In the genomic region with DNA sequence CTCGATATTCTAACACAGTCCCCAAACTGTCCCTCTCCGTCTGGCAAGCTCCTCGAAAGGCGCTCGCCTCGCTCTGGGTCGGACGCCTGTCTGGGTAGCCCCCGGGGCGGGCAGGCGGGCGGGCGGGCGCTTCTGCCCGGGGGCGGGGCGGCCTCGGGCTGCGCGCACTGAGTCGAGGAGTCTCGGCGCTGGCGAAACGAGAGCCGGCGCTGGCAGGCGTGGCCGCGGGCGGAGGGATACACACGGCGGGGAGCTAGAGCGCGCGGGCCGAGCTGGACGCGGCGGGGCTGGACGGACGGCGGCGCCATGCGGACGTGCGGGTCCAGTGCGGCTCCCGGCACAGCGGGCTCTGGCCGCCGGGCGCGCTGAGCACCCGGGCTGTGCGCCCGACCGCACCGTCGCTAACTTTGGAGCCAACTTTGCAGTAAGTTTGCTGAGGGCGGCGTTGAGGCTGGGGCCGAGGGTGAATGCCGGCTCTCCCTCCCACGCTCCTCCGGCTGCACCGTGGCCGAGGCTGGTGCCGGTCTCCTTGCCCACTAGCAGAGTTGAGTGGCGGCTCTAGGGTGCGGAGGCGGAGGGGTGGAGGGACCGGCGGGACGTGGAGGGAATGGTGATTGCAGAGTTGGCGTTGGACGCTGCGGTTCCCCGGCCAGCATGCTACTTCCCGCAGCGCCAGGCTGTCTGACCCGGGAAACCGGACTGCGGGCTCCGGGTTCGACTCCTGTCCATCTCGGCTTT, we compare ENCODE assay signal across 8 mouse cellular contexts. TPM values are rescaled to one million over a fixed set of nuclear protein-coding genes. Genes with fewer than 3 reads are reported as not detected.
DNase-seq lines count a peak whose midpoint lies in the region; ATAC-seq and TF ChIP-seq lines count a peak whose summit lies in the region.

No protein-coding gene starts in this region.

- H3K36me3 ChIP-seq in heart, embryonic 11.5 days (ENCODE audit: control insufficient read depth, insufficient read depth, low read length) = peaks cover 4% of the 10 kb centered on the region
- no peaks in the 10 kb centered on the region for H3K36me3 ChIP-seq in kidney, embryonic 14.5 days (ENCODE audit: control insufficient read depth, insufficient read depth, low read length)
- peaks cover 13% of the 10 kb centered on the region for H3K36me3 ChIP-seq in limb, embryonic 12.5 days
- no peaks in the 10 kb centered on the region for H3K36me3 ChIP-seq in midbrain, embryonic 12.5 days

- H3K27me3 ChIP-seq in heart, embryonic 11.5 days (ENCODE audit: control insufficient read depth, insufficient read depth, low read length) = no peaks in the 10 kb centered on the region
- no peaks in the 10 kb centered on the region for H3K27me3 ChIP-seq in kidney, embryonic 14.5 days (ENCODE audit: control insufficient read depth, insufficient read depth, low read length)
- H3K27me3 ChIP-seq in limb, embryonic 12.5 days = peaks cover 7% of the 10 kb centered on the region
- no peaks in the 10 kb centered on the region for H3K27me3 ChIP-seq in midbrain, embryonic 12.5 days

- peak; percentile 72 for TF ChIP-seq POLR2A in embryonic fibroblast, embryonic 13.5 days (IDR thresholded peaks at IDR 0.05; ENCODE audit: low read depth, low read length)

- H3K27ac ChIP-seq in embryonic fibroblast, embryonic 13.5 days (ENCODE audit: insufficient read depth, low read length) = peak overlapping the region; percentile 99
- peak overlapping the region; percentile 83 for H3K27ac ChIP-seq in heart, embryonic 11.5 days (ENCODE audit: low read depth, low read length)
- H3K27ac ChIP-seq in kidney, embryonic 14.5 days (ENCODE audit: low read depth, low read length) = peak overlapping the region; percentile 87
- H3K27ac ChIP-seq in limb, embryonic 12.5 days = peak overlapping the region; percentile 95
- H3K27ac ChIP-seq in midbrain, embryonic 12.5 days (replicated peaks) = peak overlapping the region; percentile 89

- WGBS in heart, embryonic 11.5 days (ENCODE audit: insufficient replicate concordance) = under 1% methylated on average over 86 of the region's 87 CpGs
- WGBS in kidney, embryonic 14.5 days = under 1% methylated on average over 82 of the region's 87 CpGs
- under 1% methylated on average over 86 of the region's 87 CpGs for WGBS in limb, embryonic 12.5 days
- WGBS in midbrain, embryonic 12.5 days = under 1% methylated on average over 83 of the region's 87 CpGs

- DNase-seq in brain, adult 2 months (ENCODE audit: low read depth, low spot score) = peak; percentile 97
- DNase-seq in spleen, postnatal 36 days (ENCODE audit: low spot score in 2 of 2) = peak; percentile 11 to 20

- H3K4me2 ChIP-seq in heart, embryonic 11.5 days = peak overlapping the region; percentile 83
- peak overlapping the region; percentile 80 for H3K4me2 ChIP-seq in kidney, embryonic 14.5 days (replicated peaks; ENCODE audit: low read depth, low read length)
- H3K4me2 ChIP-seq in limb, embryonic 12.5 days = peak overlapping the region; percentile 70
- peak overlapping the region; percentile 87 for H3K4me2 ChIP-seq in midbrain, embryonic 12.5 days (replicated peaks)

- H3K4me1 ChIP-seq in embryonic fibroblast, embryonic 13.5 days (ENCODE audit: control insufficient read depth, insufficient read depth, low read length) = peaks cover 8% of the 10 kb centered on the region; the same call in 1 of the 2 replicates
- peaks cover 4% of the 10 kb centered on the region for H3K4me1 ChIP-seq in heart, embryonic 11.5 days (ENCODE audit: control insufficient read depth, insufficient read depth, low read length)
- peaks cover 12% of the 10 kb centered on the region for H3K4me1 ChIP-seq in kidney, embryonic 14.5 days (ENCODE audit: control insufficient read depth, insufficient read depth, low read length)
- H3K4me1 ChIP-seq in limb, embryonic 12.5 days (replicated peaks) = peaks cover 23% of the 10 kb centered on the region
- peaks cover 16% of the 10 kb centered on the region for H3K4me1 ChIP-seq in midbrain, embryonic 12.5 days

- no peak for TF ChIP-seq CTCF in embryonic fibroblast, embryonic 13.5 days (IDR thresholded peaks at IDR 0.05; ENCODE audit: borderline replicate concordance, insufficient read depth, low read length)

- peak; percentile 76 for ATAC-seq in heart, embryonic 11.5 days (replicated peaks; ENCODE audit: insufficient number of reproducible peaks, low FRiP score, low TSS enrichment)
- ATAC-seq in kidney, embryonic 14.5 days (ENCODE audit: low FRiP score, low TSS enrichment) = peak; percentile 81
- ATAC-seq in limb, embryonic 12.5 days (ENCODE audit: insufficient number of reproducible peaks, insufficient read depth, low FRiP score, low TSS enrichment, low read depth) = peak; percentile 76
- ATAC-seq in midbrain, embryonic 12.5 days (ENCODE audit: low FRiP score, low read depth) = peak; percentile 86
- no peak for ATAC-seq in monocyte, adult 5-6 weeks (replicated peaks; ENCODE audit: insufficient number of reproducible peaks, low FRiP score, low TSS enrichment, poor library complexity, severe bottlenecking)

- H3K4me3 ChIP-seq in embryonic fibroblast, embryonic 13.5 days (ENCODE audit: insufficient read depth, low read length) = peak overlapping the region; percentile 75
- H3K4me3 ChIP-seq in heart, embryonic 11.5 days (ENCODE audit: low read depth, low read length) = peak overlapping the region; percentile 72
- peak overlapping the region; percentile 81 for H3K4me3 ChIP-seq in kidney, embryonic 14.5 days (ENCODE audit: low read length)
- peak overlapping the region; percentile 78 for H3K4me3 ChIP-seq in limb, embryonic 12.5 days (replicated peaks)
- H3K4me3 ChIP-seq in midbrain, embryonic 12.5 days = peak overlapping the region; percentile 64

- peak overlapping the region; percentile 84 for H3K9ac ChIP-seq in heart, embryonic 11.5 days (ENCODE audit: low read depth, low read length)
- H3K9ac ChIP-seq in kidney, embryonic 14.5 days (ENCODE audit: low read depth, low read length) = peak overlapping the region; percentile 79
- peak overlapping the region; percentile 82 for H3K9ac ChIP-seq in limb, embryonic 12.5 days (replicated peaks)
- peak overlapping the region; percentile 74 for H3K9ac ChIP-seq in midbrain, embryonic 12.5 days (replicated peaks)

- H3K9me3 ChIP-seq in heart, embryonic 11.5 days (replicated peaks; ENCODE audit: control insufficient read depth, low read length) = no peaks in the 10 kb centered on the region
- no peaks in the 10 kb centered on the region for H3K9me3 ChIP-seq in kidney, embryonic 14.5 days (ENCODE audit: control insufficient read depth, low read length)
- H3K9me3 ChIP-seq in limb, embryonic 12.5 days = no peaks in the 10 kb centered on the region
- H3K9me3 ChIP-seq in midbrain, embryonic 12.5 days = no peaks in the 10 kb centered on the region

RNA-seq across cellular contexts. Expression of gene Fat1, which starts 2.8 kb away (rescaled TPM):
- 245 and 297 TPM in 2 replicates for polyA plus RNA-seq in embryonic fibroblast, embryonic 13.5 days (2011; ENCODE audit: insufficient read length, low read depth, missing spikeins)
- polyA plus RNA-seq in heart, embryonic 11.5 days (2014; fragmentation: Nextera tagmentation; extraction: Ambion mirVana) = 20.2 and 23.7 TPM in 2 replicates
- polyA plus RNA-seq in kidney, embryonic 14.5 days (2014; fragmentation: Nextera tagmentation; extraction: Ambion mirVana) = 22.2 and 39.7 TPM in 2 replicates
- polyA plus RNA-seq in limb, embryonic 12.5 days (2016; fragmentation: Nextera tagmentation; extraction: Ambion mirVana) = 23.7 and 24.1 TPM in 2 replicates
- polyA plus RNA-seq in midbrain, embryonic 12.5 days (2016; fragmentation: Nextera tagmentation; extraction: Ambion mirVana) = 18.5 and 18.9 TPM in 2 replicates
- 0.10 to 0.11 TPM in 2 of 3 replicates, not detected in the other for total RNA-seq in monocyte, adult 5-6 weeks (2017)
